Mouse (Mus musculus) C2C12 (cell line): ENCODE measurements around the gene Spns2.

Experiments used
- CTCF ChIP-seq: IDR thresholded peaks from one replicate; pipeline ENCODE4 v1.5.1; 2011; ENCODE audit not compliant: control insufficient read depth, insufficient read depth, insufficient read length
- FOSL1 ChIP-seq: IDR thresholded peaks from one replicate; pipeline ENCODE4 v1.8.0; 2011; ENCODE audit warnings: mild to moderate bottlenecking, low read length; ENCODE audit not compliant: poor library complexity, insufficient read depth, severe bottlenecking
- MAX ChIP-seq: IDR thresholded peaks from one replicate; pipeline ENCODE4 v1.6.1; 2011; ENCODE audit warnings: mild to moderate bottlenecking, control low read depth
- MYOD1 ChIP-seq: IDR thresholded peaks from one replicate; pipeline ENCODE4 v1.6.1; 2011; ENCODE audit warnings: low read depth; ENCODE audit not compliant: control insufficient read depth, insufficient read length
- MYOG ChIP-seq: IDR thresholded peaks from one replicate; pipeline ENCODE4 v1.6.1; 2011; ENCODE audit not compliant: control insufficient read depth, insufficient read length; ENCODE audit errors: extremely low read depth
- USF1 ChIP-seq: IDR thresholded peaks from one replicate; pipeline ENCODE4 v1.6.1; 2011; ENCODE audit warnings: low read depth, mild to moderate bottlenecking, control low read depth, moderate library complexity

DNA sequence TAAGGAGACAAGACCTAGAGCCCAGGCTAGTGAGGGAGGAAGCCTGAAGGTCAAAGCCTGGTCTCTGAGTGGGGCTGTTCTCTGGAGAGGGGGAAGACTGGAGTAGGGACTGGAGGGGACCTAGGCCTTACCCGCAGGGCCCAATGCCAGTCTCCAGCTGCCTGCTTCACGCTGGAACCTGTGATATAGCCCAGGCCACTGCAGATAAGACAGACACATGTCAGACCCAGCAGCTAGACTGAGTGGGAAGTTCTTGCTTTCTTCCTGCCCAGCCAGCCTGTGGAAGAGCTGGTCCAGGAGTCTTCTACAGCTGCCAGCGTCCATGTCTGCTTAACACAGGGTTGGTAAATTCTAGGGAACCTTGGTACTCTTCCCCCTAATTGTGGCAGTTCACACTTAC, 31.2 kb downstream of the Spns2 start:
- TF ChIP-seq CTCF (no peak), USF1 (no peak), FOSL1 (no peak), MYOG (no peak), MYOD1 (no peak), MAX (no peak)
